Mouse (Mus musculus): ENCODE results near the gene Mpp1. TPM values are rescaled to one million over a fixed set of nuclear protein-coding genes. Genes with fewer than 3 reads are reported as not detected.

The Mpp1 gene
- total and polyA plus RNA-seq, 3 experiments = 12.1 to 19.3 (median 13.9) TPM

DNA sequence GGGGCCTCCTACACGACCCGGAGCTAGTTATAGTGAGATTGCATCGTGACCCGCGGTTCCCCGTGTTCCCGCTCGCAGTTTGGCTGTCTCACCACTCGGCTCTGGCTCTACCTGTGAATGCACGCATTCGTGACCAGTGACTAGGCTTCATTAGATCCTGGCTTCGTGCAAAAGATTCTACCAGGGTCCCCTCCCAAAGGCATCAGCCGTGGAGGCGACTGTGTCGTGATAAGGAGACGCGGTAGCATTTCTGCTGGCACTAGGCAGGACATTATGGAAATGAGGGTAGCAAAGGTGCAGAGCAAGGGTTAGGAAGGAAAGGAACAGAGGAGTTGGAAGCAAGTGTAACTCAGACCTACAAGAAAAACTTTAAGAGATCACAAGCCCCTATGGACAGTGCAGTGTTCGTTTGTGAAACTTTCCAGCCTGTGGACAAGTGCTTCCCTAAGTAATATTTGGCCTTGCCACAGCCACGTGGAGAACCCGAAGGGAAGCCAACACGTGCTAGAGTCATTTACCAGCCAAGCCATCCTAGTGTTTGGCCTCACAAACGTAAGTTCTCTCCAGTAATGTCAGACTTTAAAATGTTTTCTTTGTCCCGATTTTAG, 34.5 kb downstream of the Mpp1 start:
- H3K27me3 ChIP-seq (ENCODE audit: control insufficient read depth, insufficient read depth, low read length) = no peaks in the 10 kb centered on the region
- DNase-seq = peak in 1 of 2 experiments; percentile 5
- TF ChIP-seq CTCF (IDR thresholded peaks at IDR 0.05) (no peak), EP300 (IDR thresholded peaks at IDR 0.05; ENCODE audit: insufficient read depth, low read depth, low read length) (no peak), POLR2A (IDR thresholded peaks at IDR 0.05; ENCODE audit: insufficient read depth, low read depth, low read length) (no peak)
- WGBS = 13% methylated on average over 23 of the region's 23 CpGs
- peak overlapping the region; percentile 59 for H3K4me3 ChIP-seq
- no peaks in the 10 kb centered on the region for H3K4me1 ChIP-seq (ENCODE audit: control insufficient read depth, insufficient read depth, low read length)
- H3K27ac ChIP-seq = peak overlapping the region; percentile 56
- H3K9ac ChIP-seq (ENCODE audit: low read depth, low read length) = peak overlapping the region; percentile 45
- H3K79me2 ChIP-seq (replicated peaks; ENCODE audit: control insufficient read depth, insufficient read depth, low read length) = no peaks in the 10 kb centered on the region
- no peaks in the 10 kb centered on the region for H3K36me3 ChIP-seq (ENCODE audit: control insufficient read depth, insufficient read depth, low read length)
- intact Hi-C loops (cut with DNase I) = loop anchor here (5.0 kb wide), 2 partner anchors 69 to 286 kb away; partner anchors contain the start of genes F8 and Fundc2

- 22% methylated on average over 29 of the region's 29 CpGs for WGBS
- Histone ChIP-seq H3K4me1 (ENCODE audit: control insufficient read depth, insufficient read depth, low read length) (no peaks in the 10 kb centered on the region), H3K9ac (ENCODE audit: low read depth, low read length) (peak within 1 kb of the TSS; percentile 45), H3K4me3 (peak within 1 kb of the TSS; percentile 59), H3K79me2 (replicated peaks; ENCODE audit: control insufficient read depth, insufficient read depth, low read length) (no peaks in the 10 kb centered on the region), H3K27ac (peak within 1 kb of the TSS; percentile 72), H3K27me3 (ENCODE audit: control insufficient read depth, insufficient read depth, low read length) (no peaks in the 10 kb centered on the region), H3K36me3 (ENCODE audit: control insufficient read depth, insufficient read depth, low read length) (no peaks in the 10 kb centered on the region)
- peak; percentile 88 to 92 for DNase-seq
- 0 out of 2 replicates have a peak, but pooled peaks have one; percentile 59 for TF ChIP-seq EP300 (IDR thresholded peaks at IDR 0.05; ENCODE audit: insufficient read depth, low read depth, low read length)
- TF ChIP-seq POLR2A (IDR thresholded peaks at IDR 0.05; ENCODE audit: insufficient read depth, low read depth, low read length) = peak; percentile 74
- TF ChIP-seq CTCF (IDR thresholded peaks at IDR 0.05) = no peak
- intact Hi-C loops (cut with DNase I) = loop anchor here (5.0 kb wide), 2 partner anchors 68 to 287 kb away; partner anchors contain the start of genes F8 and Fundc2
Observed at GRCm38 (mm10) chrX:75095369-75096162, 35.2 kb downstream of the Mpp1 start, which contains the start of gene Dkc1. Gene Dkc1 (plus strand): TSS chrX:75095854.

- intact Hi-C loops (cut with DNase I) = no loop called here
- TF ChIP-seq CTCF (IDR thresholded peaks at IDR 0.05) (peak; percentile 51), EP300 (IDR thresholded peaks at IDR 0.05; ENCODE audit: insufficient read depth, low read depth, low read length) (no peak), POLR2A (IDR thresholded peaks at IDR 0.05; ENCODE audit: insufficient read depth, low read depth, low read length) (no peak)
- H3K27ac ChIP-seq = no peak overlapping the region
- WGBS = 8% methylated on average over 1 of the region's 1 CpGs
- H3K4me1 ChIP-seq (ENCODE audit: control insufficient read depth, insufficient read depth, low read length) = peaks cover 2% of the 10 kb centered on the region
- no peaks in the 10 kb centered on the region for H3K36me3 ChIP-seq (ENCODE audit: control insufficient read depth, insufficient read depth, low read length)
- H3K9ac ChIP-seq (ENCODE audit: low read depth, low read length) = no peak overlapping the region
- no peak overlapping the region for H3K4me3 ChIP-seq
- no peaks in the 10 kb centered on the region for H3K27me3 ChIP-seq (ENCODE audit: control insufficient read depth, insufficient read depth, low read length)
- no peak for DNase-seq
- H3K79me2 ChIP-seq (replicated peaks; ENCODE audit: control insufficient read depth, insufficient read depth, low read length) = no peaks in the 10 kb centered on the region
Observed at GRCm38 (mm10) chrX:75085654-75086053, 45.2 kb downstream of the Mpp1 start.

GRCm38 (mm10) chrX:75084774-75085508, 45.9 kb downstream of the Mpp1 start, which contains the start of gene Gab3:
Gene Gab3 (minus strand): TSS chrX:75085458.
- Histone ChIP-seq H3K9ac (ENCODE audit: low read depth, low read length) (peak within 1 kb of the TSS; percentile 83), H3K79me2 (replicated peaks; ENCODE audit: control insufficient read depth, insufficient read depth, low read length) (no peaks in the 10 kb centered on the region), H3K27me3 (ENCODE audit: control insufficient read depth, insufficient read depth, low read length) (no peaks in the 10 kb centered on the region), H3K4me1 (ENCODE audit: control insufficient read depth, insufficient read depth, low read length) (peaks cover 2% of the 10 kb centered on the region), H3K36me3 (ENCODE audit: control insufficient read depth, insufficient read depth, low read length) (no peaks in the 10 kb centered on the region), H3K4me3 (peak within 1 kb of the TSS; percentile 55), H3K27ac (peak within 1 kb of the TSS; percentile 48)
- TF ChIP-seq CTCF (IDR thresholded peaks at IDR 0.05) (no peak), EP300 (IDR thresholded peaks at IDR 0.05; ENCODE audit: insufficient read depth, low read depth, low read length) (no peak), POLR2A (IDR thresholded peaks at IDR 0.05; ENCODE audit: insufficient read depth, low read depth, low read length) (no peak)
- WGBS = 10% methylated on average over 10 of the region's 17 CpGs
- DNase-seq = peak; percentile 72 to 81
- intact Hi-C loops (cut with DNase I) = loop anchor here (5.0 kb wide), 1 partner anchor 38 kb away; no protein-coding TSS in a partner anchor

GRCm38 (mm10) chrX:75083982-75084773, 46.6 kb downstream of the Mpp1 start:
- TF ChIP-seq CTCF (IDR thresholded peaks at IDR 0.05) = no peak
- no peak for TF ChIP-seq EP300 (IDR thresholded peaks at IDR 0.05; ENCODE audit: insufficient read depth, low read depth, low read length)
- TF ChIP-seq POLR2A (IDR thresholded peaks at IDR 0.05; ENCODE audit: insufficient read depth, low read depth, low read length) = no peak
- DNase-seq = peak in 1 of 2 experiments; percentile 44
- peak overlapping the region; percentile 83 for H3K9ac ChIP-seq (ENCODE audit: low read depth, low read length)
- intact Hi-C loops (cut with DNase I) = loop anchor here (5.0 kb wide), 1 partner anchor 37 kb away; no protein-coding TSS in a partner anchor
- peak overlapping the region; percentile 55 for H3K4me3 ChIP-seq
- peaks cover 2% of the 10 kb centered on the region for H3K4me1 ChIP-seq (ENCODE audit: control insufficient read depth, insufficient read depth, low read length)
- no peaks in the 10 kb centered on the region for H3K27me3 ChIP-seq (ENCODE audit: control insufficient read depth, insufficient read depth, low read length)
- WGBS = 19% methylated on average over 26 of the region's 26 CpGs
- peak overlapping the region; percentile 48 for H3K27ac ChIP-seq
- H3K36me3 ChIP-seq (ENCODE audit: control insufficient read depth, insufficient read depth, low read length) = no peaks in the 10 kb centered on the region
- H3K79me2 ChIP-seq (replicated peaks; ENCODE audit: control insufficient read depth, insufficient read depth, low read length) = no peaks in the 10 kb centered on the region

Data from heart, adult 2 months (tissue).